Mouse (Mus musculus) kidney, adult 2 months (tissue): ENCODE measurements around the gene Fgd5. TPM values are rescaled to one million over a fixed set of nuclear protein-coding genes. Genes with fewer than 3 reads are reported as not detected.

Experiments used
- DNase-seq: peaks from one replicate; pipeline ENCODE4 v3.0.0; 2021
- H3K27ac ChIP-seq: fragments of 200-500 bp; 2 replicates; pipeline ENCODE4 v1.5.1; 2012; ENCODE audit warnings: low read depth, low read length, control low read depth, inconsistent platforms; ENCODE audit not compliant: insufficient read depth
- H3K27me3 ChIP-seq: fragments of 200-500 bp; replicated peaks from 2 replicates; pipeline ENCODE4 v1.6.1; 2012; ENCODE audit warnings: mild to moderate bottlenecking, moderate library complexity, low read length, inconsistent platforms; ENCODE audit not compliant: control insufficient read depth, insufficient read depth
- H3K36me3 ChIP-seq: fragments of 200-500 bp; 2 replicates; pipeline ENCODE4 v1.6.1; 2012; ENCODE audit warnings: mild to moderate bottlenecking, moderate library complexity, low read length, inconsistent platforms; ENCODE audit not compliant: control insufficient read depth, insufficient read depth
- H3K4me1 ChIP-seq: fragments of 200-500 bp; 2 replicates; pipeline ENCODE4 v1.6.1; 2011; ENCODE audit warnings: low read length; ENCODE audit not compliant: control insufficient read depth, insufficient read depth
- H3K4me3 ChIP-seq: fragments of 200-500 bp; 2 replicates; pipeline ENCODE4 v1.5.1; 2011; ENCODE audit warnings: mild to moderate bottlenecking, low read depth, low read length, control low read depth; ENCODE audit not compliant: insufficient read depth
- CTCF ChIP-seq: fragments of 200-500 bp; conservative IDR thresholded peaks from 2 replicates; pipeline ENCODE4 v1.5.1; 2011; ENCODE audit warnings: low read depth, mild to moderate bottlenecking, control low read depth, low read length, moderate library complexity, mixed read lengths; ENCODE audit not compliant: insufficient read depth, insufficient read length
- POLR2A ChIP-seq: fragments of 200-500 bp; IDR thresholded peaks from one replicate; pipeline ENCODE4 v1.6.1; 2011; ENCODE audit warnings: low read depth, low read length, control low read depth
- WGBS: fragments of 180-500 bp; shearing (Covaris S2); methylation state at CpG from one replicate; pipeline ENCODE4 v1.1.7; 2018; 5-methylcytosine and 5-hydroxymethylcytosine counted together
- polyA plus RNA-seq: library from polyadenylated mRNA; depleted of rRNA; stranded (reverse); fragments of >200 nt; gene quantifications from 2 replicates; pipeline ENCODE4 v1.2.3, GENCODE M21; 2012

The Fgd5 gene
- polyA plus RNA-seq, 1 experiment, result 11.6 TPM

GRCm38 (mm10) chr6:91965060-91965459, 13.6 kb upstream of the Fgd5 start:
- 68% methylated on average over 8 of the region's 8 CpGs for WGBS
- H3K27me3 ChIP-seq, result no peaks in the 10 kb centered on the region
- DNase-seq, result no peak
- H3K4me3 ChIP-seq, result no peak overlapping the region
- H3K36me3 ChIP-seq, result no peaks in the 10 kb centered on the region
- no peaks in the 10 kb centered on the region; the same call in 1 of the 2 replicates for H3K4me1 ChIP-seq
- TF ChIP-seq POLR2A, result no peak
- TF ChIP-seq CTCF, result no peak
- no peak overlapping the region for H3K27ac ChIP-seq

- no peaks in the 10 kb centered on the region for H3K27me3 ChIP-seq
- no peak for DNase-seq
- no peak overlapping the region for H3K4me3 ChIP-seq
- TF ChIP-seq POLR2A (no peak), CTCF (no peak)
- H3K36me3 ChIP-seq, result no peaks in the 10 kb centered on the region
- no peak overlapping the region for H3K27ac ChIP-seq
- no peaks in the 10 kb centered on the region for H3K4me1 ChIP-seq
- 60% methylated on average over 6 of the region's 6 CpGs for WGBS
Measured at GRCm38 (mm10) chr6:91966006-91966405, 12.7 kb upstream of the Fgd5 start.

- no peak overlapping the region for H3K4me3 ChIP-seq
- TF ChIP-seq POLR2A (no peak), CTCF (no peak)
- H3K4me1 ChIP-seq, result no peaks in the 10 kb centered on the region
- H3K36me3 ChIP-seq, result no peaks in the 10 kb centered on the region
- 40% methylated on average over 9 of the region's 9 CpGs for WGBS
- no peaks in the 10 kb centered on the region for H3K27me3 ChIP-seq
- peak; percentile 92 for DNase-seq
- H3K27ac ChIP-seq, result peak overlapping the region; percentile 78; the same call in 1 of the 2 replicates
Measured at GRCm38 (mm10) chr6:91972201-91972646, 6.5 kb upstream of the Fgd5 start.

GRCm38 (mm10) chr6:91973972-91974371, 4.7 kb upstream of the Fgd5 start:
- no peak overlapping the region for H3K27ac ChIP-seq
- 69% methylated on average over 6 of the region's 6 CpGs for WGBS

GRCm38 (mm10) chr6:91979301-91979996, 771 bp downstream of the Fgd5 start:
- no peak for DNase-seq
- Histone ChIP-seq H3K36me3 (no peaks in the 10 kb centered on the region), H3K27ac (peak overlapping the region; percentile 74), H3K4me3 (peak overlapping the region; percentile 56), H3K27me3 (no peaks in the 10 kb centered on the region), H3K4me1 (no peaks in the 10 kb centered on the region)
- WGBS, result 15% methylated on average over 23 of the region's 23 CpGs
- TF ChIP-seq CTCF (no peak), POLR2A (no peak)

More at GRCm38 (mm10) chr6:91973972-91974371, 4.7 kb upstream of the Fgd5 start:
- Histone ChIP-seq H3K27me3 (no peaks in the 10 kb centered on the region), H3K4me3 (no peak overlapping the region), H3K36me3 (no peaks in the 10 kb centered on the region), H3K4me1 (no peaks in the 10 kb centered on the region)
- DNase-seq, result no peak
- TF ChIP-seq CTCF (no peak), POLR2A (no peak)

- Histone ChIP-seq H3K4me1 (no peaks in the 10 kb centered on the region), H3K4me3 (peak overlapping the region; percentile 56), H3K27ac (peak overlapping the region; percentile 74), H3K27me3 (no peaks in the 10 kb centered on the region), H3K36me3 (no peaks in the 10 kb centered on the region)
- TF ChIP-seq CTCF (no peak), POLR2A (no peak)
- no peak for DNase-seq
- WGBS, result 68% methylated on average over 3 of the region's 3 CpGs
Measured at GRCm38 (mm10) chr6:91980011-91980410, 1.3 kb downstream of the Fgd5 start.

- H3K36me3 ChIP-seq, result no peaks in the 10 kb centered on the region
- H3K4me1 ChIP-seq, result no peaks in the 10 kb centered on the region
- no peak overlapping the region for H3K4me3 ChIP-seq
- WGBS, result 78% methylated on average over 8 of the region's 8 CpGs
- H3K27me3 ChIP-seq, result no peaks in the 10 kb centered on the region
- no peak overlapping the region for H3K27ac ChIP-seq
- DNase-seq, result no peak
- TF ChIP-seq POLR2A, result no peak
- no peak for TF ChIP-seq CTCF
Measured at GRCm38 (mm10) chr6:91990101-91990500, 11.4 kb downstream of the Fgd5 start.
